Mouse (Mus musculus): ENCODE data around the gene Prps1l1.
A peak's percentile ranks its signal among the peaks of the same experiment; 100 is the strongest.

The Prps1l1 gene

GRCm38 (mm10) chr12:35013950-35014349 lies 29.4 kb downstream of the Prps1l1 start:
- TF ChIP-seq GATA4 (IDR thresholded peaks at IDR 0.05; ENCODE audit: insufficient replicate concordance, low read length), result no peak

GRCm38 (mm10) chr12:35016056-35016455 lies 31.5 kb downstream of the Prps1l1 start:
- no peak for TF ChIP-seq GATA4 (IDR thresholded peaks at IDR 0.05; ENCODE audit: insufficient replicate concordance, low read length)

GRCm38 (mm10) chr12:35016481-35017250 lies 32.1 kb downstream of the Prps1l1 start:
- no peak for TF ChIP-seq GATA4 (IDR thresholded peaks at IDR 0.05; ENCODE audit: insufficient replicate concordance, low read length)

- TF ChIP-seq GATA4 (IDR thresholded peaks at IDR 0.05; ENCODE audit: insufficient replicate concordance, low read length), result no peak
Observed at GRCm38 (mm10) chr12:35018679-35019237, 34.2 kb downstream of the Prps1l1 start.

GRCm38 (mm10) chr12:35021285-35021684 lies 36.7 kb downstream of the Prps1l1 start:
- 0 out of 2 replicates have a peak, but pooled peaks have one; percentile 28 for TF ChIP-seq GATA4 (IDR thresholded peaks at IDR 0.05; ENCODE audit: insufficient replicate concordance, low read length)

- TF ChIP-seq GATA4 (IDR thresholded peaks at IDR 0.05; ENCODE audit: insufficient replicate concordance, low read length), result no peak
Observed at GRCm38 (mm10) chr12:35022066-35022465, 37.5 kb downstream of the Prps1l1 start.

GRCm38 (mm10) chr12:35025916-35026432 lies 41.4 kb downstream of the Prps1l1 start:
- no peak for TF ChIP-seq GATA4 (IDR thresholded peaks at IDR 0.05; ENCODE audit: insufficient replicate concordance, low read length)

GRCm38 (mm10) chr12:35027533-35027932 lies 43.0 kb downstream of the Prps1l1 start:
- no peak for TF ChIP-seq GATA4 (IDR thresholded peaks at IDR 0.05; ENCODE audit: insufficient replicate concordance, low read length)
